Mouse (Mus musculus): Measurements from ENCODE around the gene Shtn1. TPM values are rescaled to one million over a fixed set of nuclear protein-coding genes. Genes with fewer than 3 reads are reported as not detected.

The Shtn1 gene
- 19.4 and 34.7 TPM in 2 replicates for polyA plus RNA-seq (2012; ENCODE audit: insufficient read depth, insufficient read length, missing spikeins)

DNA sequence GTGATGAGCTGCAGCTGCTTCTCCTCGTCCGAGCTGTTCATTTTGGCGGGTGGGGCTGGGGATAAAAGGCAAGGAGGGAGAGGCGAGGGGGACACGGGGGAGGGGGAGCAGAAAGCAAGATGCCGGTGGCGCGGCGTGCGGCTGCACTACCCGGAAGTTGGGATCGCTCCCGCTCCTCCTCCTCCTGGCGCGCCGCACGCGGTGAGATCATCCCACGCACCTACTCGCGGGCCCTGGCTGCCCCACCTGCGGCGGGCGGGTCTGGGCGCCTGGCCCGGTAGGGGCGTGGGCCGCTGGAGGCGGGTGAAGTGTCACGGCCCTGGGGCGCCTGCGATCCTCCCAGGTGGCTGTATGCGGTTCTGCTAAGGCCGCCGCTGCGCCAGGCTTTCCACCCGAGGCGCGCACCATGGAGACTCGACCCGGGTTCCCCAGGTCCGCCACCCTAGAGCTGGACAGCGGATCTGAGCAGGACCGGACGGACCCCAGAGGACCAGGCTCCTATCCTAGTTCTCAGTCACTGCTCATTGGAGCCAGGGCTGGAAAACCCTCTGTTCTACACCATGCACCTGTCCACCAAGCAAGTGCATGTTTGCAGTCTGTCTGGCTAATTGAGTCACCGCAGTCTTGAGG lies at the start of gene Shtn1:
Gene Shtn1, minus strand, starts transcription at position 629 of the 630 bp plus-strand sequence.
- H3K4me3 ChIP-seq (ENCODE audit: insufficient read depth, low read depth, low read length), result peak within 1 kb of the TSS; percentile 74
- peaks cover 8% of the 10 kb centered on the region; the same call in 1 of the 2 replicates for H3K4me1 ChIP-seq (ENCODE audit: control insufficient read depth, insufficient read depth, insufficient read length, low read length)
- peak within 1 kb of the TSS; percentile 28; the same call in 1 of the 2 replicates for H3K27ac ChIP-seq (replicated peaks; ENCODE audit: low read depth, low read length)

- Histone ChIP-seq H3K4me1 (ENCODE audit: control insufficient read depth, insufficient read depth, insufficient read length, low read length) (no peaks in the 10 kb centered on the region), H3K4me3 (ENCODE audit: insufficient read depth, low read depth, low read length) (peak overlapping the region; percentile 48), H3K27ac (replicated peaks; ENCODE audit: low read depth, low read length) (no peak overlapping the region)
Measured at GRCm38 (mm10) chr19:59114152-59114551, 38.3 kb upstream of the Shtn1 start.

DNA sequence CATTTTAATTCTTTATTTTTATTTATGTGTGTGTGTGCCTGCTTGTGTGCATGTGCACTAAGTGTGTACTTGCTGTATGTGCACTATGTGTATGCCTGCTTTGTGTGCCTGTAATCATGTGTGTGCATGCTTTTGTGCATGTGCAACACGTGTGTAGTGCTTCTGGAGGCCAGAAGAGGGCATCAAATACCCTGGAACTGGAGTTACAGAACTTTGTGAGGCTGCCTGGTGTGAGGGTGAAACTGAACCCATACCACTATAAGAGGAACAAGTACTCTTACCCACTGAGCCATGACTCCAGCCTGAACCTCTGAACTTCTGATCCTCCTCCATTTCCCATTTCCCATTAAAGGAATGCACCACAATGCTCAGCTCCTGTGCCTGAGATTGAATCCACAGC lies 34.0 kb upstream of the Shtn1 start:
- Histone ChIP-seq H3K4me1 (ENCODE audit: control insufficient read depth, insufficient read depth, insufficient read length, low read length) (no peaks in the 10 kb centered on the region), H3K4me3 (ENCODE audit: insufficient read depth, low read depth, low read length) (no peak overlapping the region), H3K27ac (replicated peaks; ENCODE audit: low read depth, low read length) (no peak overlapping the region)

DNA sequence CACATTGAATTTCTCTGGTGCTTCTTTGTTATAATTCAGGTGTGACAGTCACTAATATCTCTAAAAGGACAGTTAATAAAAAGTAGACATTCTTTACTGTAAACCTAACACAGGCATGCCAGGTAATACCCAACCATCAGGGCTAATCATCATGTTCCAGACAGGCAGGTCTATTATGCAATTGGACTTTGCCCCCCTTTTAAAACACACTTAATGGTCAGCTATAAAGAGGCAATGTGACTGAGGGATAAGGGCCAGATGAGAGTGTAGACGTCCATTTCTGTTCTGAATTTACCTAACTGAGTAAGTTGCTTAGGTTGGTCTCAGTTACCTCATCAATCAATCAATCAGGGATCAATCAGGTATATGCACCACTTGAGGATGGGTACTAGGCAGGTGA lies 22.4 kb upstream of the Shtn1 start:
- Histone ChIP-seq H3K4me1 (ENCODE audit: control insufficient read depth, insufficient read depth, insufficient read length, low read length) (no peaks in the 10 kb centered on the region), H3K4me3 (ENCODE audit: insufficient read depth, low read depth, low read length) (no peak overlapping the region), H3K27ac (replicated peaks; ENCODE audit: low read depth, low read length) (no peak overlapping the region)

GRCm38 (mm10) chr19:59092295-59092694 lies 16.4 kb upstream of the Shtn1 start:
- Histone ChIP-seq H3K4me1 (ENCODE audit: control insufficient read depth, insufficient read depth, insufficient read length, low read length) (no peaks in the 10 kb centered on the region), H3K4me3 (ENCODE audit: insufficient read depth, low read depth, low read length) (no peak overlapping the region), H3K27ac (replicated peaks; ENCODE audit: low read depth, low read length) (no peak overlapping the region)

DNA sequence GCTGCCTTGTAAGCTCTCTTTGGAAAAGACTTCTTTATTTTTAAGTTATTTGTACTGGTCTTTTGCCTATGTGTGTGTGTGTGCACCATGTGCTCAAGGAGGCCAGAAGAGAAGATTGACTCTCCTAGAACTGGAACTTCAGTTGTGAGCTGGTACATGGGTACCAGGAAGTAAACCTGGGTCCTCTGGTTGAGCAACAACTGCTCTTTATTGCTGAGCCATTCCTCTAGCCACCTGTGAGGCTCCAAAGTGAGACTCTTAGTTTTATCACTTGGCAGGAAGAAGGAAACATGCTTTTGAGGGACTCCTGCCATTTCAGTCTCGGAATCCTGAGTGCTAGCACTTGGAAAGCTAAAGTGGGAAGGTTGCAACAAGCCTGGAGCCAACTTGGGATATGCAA lies 14.4 kb upstream of the Shtn1 start:
- no peak overlapping the region for H3K27ac ChIP-seq (replicated peaks; ENCODE audit: low read depth, low read length)
- no peak overlapping the region for H3K4me3 ChIP-seq (ENCODE audit: insufficient read depth, low read depth, low read length)
- H3K4me1 ChIP-seq (ENCODE audit: control insufficient read depth, insufficient read depth, insufficient read length, low read length), result no peaks in the 10 kb centered on the region

- Histone ChIP-seq H3K4me3 (ENCODE audit: insufficient read depth, low read depth, low read length) (no peak overlapping the region), H3K27ac (replicated peaks; ENCODE audit: low read depth, low read length) (no peak overlapping the region), H3K4me1 (ENCODE audit: control insufficient read depth, insufficient read depth, insufficient read length, low read length) (no peaks in the 10 kb centered on the region)
Measured at GRCm38 (mm10) chr19:59084296-59084695, 8.4 kb upstream of the Shtn1 start.

DNA sequence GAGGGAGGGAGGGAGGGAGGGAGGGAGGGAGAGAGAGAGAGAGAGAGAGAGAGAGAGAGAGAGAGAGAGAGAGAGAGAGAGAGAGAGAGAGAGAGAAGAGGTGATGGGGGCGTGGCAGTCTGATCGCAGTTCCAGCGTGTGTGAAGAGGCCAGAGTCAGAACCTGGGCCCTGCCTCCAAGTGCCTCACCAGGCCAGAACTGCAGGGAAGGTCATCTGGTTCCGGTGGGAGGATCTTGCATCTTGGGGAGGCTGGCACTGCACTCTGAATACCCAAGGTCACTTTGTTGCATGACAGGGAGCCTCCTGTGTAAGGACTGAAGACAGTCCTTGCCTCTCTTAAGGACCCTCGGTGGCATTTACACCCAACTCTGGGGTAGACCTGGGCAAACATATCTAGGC lies 231 bp upstream of the Shtn1 start:
- Histone ChIP-seq H3K4me1 (ENCODE audit: control insufficient read depth, insufficient read depth, insufficient read length, low read length) (peaks cover 8% of the 10 kb centered on the region; the same call in 1 of the 2 replicates), H3K27ac (replicated peaks; ENCODE audit: low read depth, low read length) (no peak overlapping the region), H3K4me3 (ENCODE audit: insufficient read depth, low read depth, low read length) (no peak overlapping the region)

DNA sequence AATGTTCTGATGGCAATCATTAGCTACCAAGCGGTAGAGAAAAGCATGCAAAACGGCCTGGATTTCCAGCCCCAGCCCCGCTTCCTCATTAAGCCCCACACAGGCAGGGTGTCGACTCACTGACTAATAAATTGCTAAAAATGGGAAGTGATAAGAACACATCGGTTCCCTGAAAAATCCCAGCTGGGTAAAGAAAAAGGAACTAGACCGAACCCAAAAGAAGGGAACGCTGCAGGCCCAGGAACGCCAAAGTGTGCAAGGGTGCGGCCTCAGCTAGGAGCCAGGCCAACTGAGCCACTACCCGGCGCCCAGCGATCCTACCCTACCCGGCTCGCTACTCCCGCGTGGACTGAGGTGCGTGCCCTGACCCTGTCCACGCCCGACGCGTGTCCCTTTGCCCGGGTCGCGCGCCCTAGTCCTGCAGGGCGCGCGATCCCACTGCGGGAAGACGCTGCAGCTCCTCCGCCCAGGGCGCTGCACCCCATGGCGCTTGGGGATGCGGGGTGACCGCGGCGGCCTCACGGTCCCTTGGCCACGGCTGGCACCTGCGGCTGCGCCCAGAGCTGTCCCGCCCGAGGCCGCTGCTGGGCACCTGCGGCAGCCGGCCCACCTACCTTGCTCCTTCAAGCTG lies 944 bp downstream of the Shtn1 start:
- peak overlapping the region; percentile 28; the same call in 1 of the 2 replicates for H3K27ac ChIP-seq (replicated peaks; ENCODE audit: low read depth, low read length)
- H3K4me1 ChIP-seq (ENCODE audit: control insufficient read depth, insufficient read depth, insufficient read length, low read length), result peaks cover 8% of the 10 kb centered on the region; the same call in 1 of the 2 replicates
- peak overlapping the region; percentile 74 for H3K4me3 ChIP-seq (ENCODE audit: insufficient read depth, low read depth, low read length)

GRCm38 (mm10) chr19:59074381-59074780 lies 1.5 kb downstream of the Shtn1 start:
- Histone ChIP-seq H3K4me1 (ENCODE audit: control insufficient read depth, insufficient read depth, insufficient read length, low read length) (peaks cover 8% of the 10 kb centered on the region; the same call in 1 of the 2 replicates), H3K27ac (replicated peaks; ENCODE audit: low read depth, low read length) (peak overlapping the region; percentile 42), H3K4me3 (ENCODE audit: insufficient read depth, low read depth, low read length) (peak overlapping the region; percentile 74)

DNA sequence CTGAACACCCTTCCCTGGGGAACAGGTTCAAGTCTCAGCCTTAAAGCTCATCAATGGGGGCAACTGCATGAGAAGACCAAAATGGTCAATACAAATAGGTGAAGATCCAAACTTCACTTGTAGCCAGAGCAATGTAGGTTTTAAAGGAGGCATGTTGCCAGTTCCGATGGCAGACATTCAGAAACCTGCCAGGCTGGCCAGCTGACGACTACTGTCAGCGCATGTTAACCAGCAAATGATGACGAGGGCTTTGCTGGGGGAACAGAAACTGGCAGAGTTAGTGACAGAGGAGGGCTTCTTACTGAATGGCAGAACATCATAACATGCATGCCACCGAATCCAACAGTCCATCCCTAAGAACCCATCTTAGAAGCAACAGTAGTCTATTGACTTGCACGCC lies 2.9 kb downstream of the Shtn1 start:
- Histone ChIP-seq H3K27ac (replicated peaks; ENCODE audit: low read depth, low read length) (peak overlapping the region; percentile 49; the same call in 1 of the 2 replicates), H3K4me1 (ENCODE audit: control insufficient read depth, insufficient read depth, insufficient read length, low read length) (peaks cover 8% of the 10 kb centered on the region; the same call in 1 of the 2 replicates), H3K4me3 (ENCODE audit: insufficient read depth, low read depth, low read length) (no peak overlapping the region)

- Histone ChIP-seq H3K4me3 (ENCODE audit: insufficient read depth, low read depth, low read length) (no peak overlapping the region), H3K4me1 (ENCODE audit: control insufficient read depth, insufficient read depth, insufficient read length, low read length) (peaks cover 8% of the 10 kb centered on the region; the same call in 1 of the 2 replicates), H3K27ac (replicated peaks; ENCODE audit: low read depth, low read length) (peak overlapping the region; percentile 62)
Measured at GRCm38 (mm10) chr19:59071979-59072378, 3.9 kb downstream of the Shtn1 start.

DNA sequence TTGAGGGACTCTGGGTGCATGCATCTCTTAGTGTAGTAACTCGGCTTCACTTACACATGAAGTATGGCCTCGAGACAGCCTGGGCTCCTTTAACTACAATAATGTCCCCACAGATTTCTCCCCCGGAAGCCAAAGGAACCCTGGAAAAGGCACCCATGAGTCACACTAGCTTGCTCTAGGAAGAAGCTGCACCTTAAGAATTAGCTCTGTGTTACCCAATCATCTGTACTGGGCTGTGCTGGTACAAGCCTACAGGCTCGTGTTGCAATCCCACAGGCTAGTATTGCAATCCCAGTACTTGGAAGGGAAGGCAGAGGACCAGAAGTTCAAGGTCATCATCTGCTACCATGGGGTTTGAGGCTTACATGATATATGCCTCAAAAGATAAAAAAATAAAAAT lies 4.5 kb downstream of the Shtn1 start:
- H3K4me3 ChIP-seq (ENCODE audit: insufficient read depth, low read depth, low read length), result no peak overlapping the region
- 0 out of 2 replicates have a peak overlapping the region, but pooled peaks have one; percentile 2 for H3K27ac ChIP-seq (replicated peaks; ENCODE audit: low read depth, low read length)
- peaks cover 11% of the 10 kb centered on the region; the same call in 1 of the 2 replicates for H3K4me1 ChIP-seq (ENCODE audit: control insufficient read depth, insufficient read depth, insufficient read length, low read length)

GRCm38 (mm10) chr19:59067652-59068051 lies 8.2 kb downstream of the Shtn1 start:
- H3K27ac ChIP-seq (replicated peaks; ENCODE audit: low read depth, low read length), result no peak overlapping the region
- H3K4me1 ChIP-seq (ENCODE audit: control insufficient read depth, insufficient read depth, insufficient read length, low read length), result peaks cover 8% of the 10 kb centered on the region; the same call in 1 of the 2 replicates
- no peak overlapping the region for H3K4me3 ChIP-seq (ENCODE audit: insufficient read depth, low read depth, low read length)

DNA sequence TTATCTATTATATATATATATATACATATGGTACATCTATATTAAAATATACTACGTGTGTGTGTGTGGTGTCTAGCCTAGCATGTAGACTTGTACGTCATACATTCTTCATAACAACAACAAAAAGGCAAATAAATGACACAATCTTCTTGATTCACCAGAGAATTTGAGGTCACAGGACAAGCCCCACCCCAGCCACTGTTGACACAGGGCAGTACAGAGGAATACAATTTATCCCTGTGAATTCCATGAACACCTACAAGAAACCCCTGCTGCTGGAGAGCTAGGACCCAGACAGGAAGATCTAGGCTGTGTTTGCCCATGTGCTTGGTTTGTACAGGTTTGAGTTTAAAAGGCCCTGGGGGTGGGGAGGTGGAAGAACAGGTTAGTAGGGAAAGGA lies 9.2 kb downstream of the Shtn1 start:
- peak overlapping the region; percentile 46; the same call in 1 of the 2 replicates for H3K27ac ChIP-seq (replicated peaks; ENCODE audit: low read depth, low read length)
- 0 out of 2 replicates have a peak, but pooled peaks cover 4% of the 10 kb centered on the region for H3K4me1 ChIP-seq (ENCODE audit: control insufficient read depth, insufficient read depth, insufficient read length, low read length)
- H3K4me3 ChIP-seq (ENCODE audit: insufficient read depth, low read depth, low read length), result no peak overlapping the region

Data from brown adipose tissue, adult 24 weeks (tissue).